Mouse (Mus musculus): ENCODE measurements around the gene Dbx2.

The Dbx2 gene

GRCm38 (mm10) chr15:95655860-95656259, at the start of gene Dbx2:
Gene Dbx2 (minus strand): TSS chr15:95655960.
- DNase-seq (ENCODE audit: low spot score) = no peak

- DNase-seq (ENCODE audit: low spot score) = no peak
These were observed 46.4 kb upstream of the Dbx2 start for GRCm38 (mm10) chr15:95702206-95702605.

- no peak for DNase-seq (ENCODE audit: low spot score)
These were observed 45.8 kb upstream of the Dbx2 start for GRCm38 (mm10) chr15:95701573-95701972.

GRCm38 (mm10) chr15:95699371-95699770, 43.6 kb upstream of the Dbx2 start:
- DNase-seq (ENCODE audit: low spot score) = no peak

GRCm38 (mm10) chr15:95693759-95694158, 38.0 kb upstream of the Dbx2 start:
- DNase-seq (ENCODE audit: low spot score) = no peak

GRCm38 (mm10) chr15:95691594-95691993, 35.8 kb upstream of the Dbx2 start:
- DNase-seq (ENCODE audit: low spot score) = no peak

- no peak for DNase-seq (ENCODE audit: low spot score)
These were observed 35.4 kb upstream of the Dbx2 start for GRCm38 (mm10) chr15:95691129-95691528.

GRCm38 (mm10) chr15:95682620-95683019, 26.9 kb upstream of the Dbx2 start:
- no peak for DNase-seq (ENCODE audit: low spot score)

- no peak for DNase-seq (ENCODE audit: low spot score)
These were observed 19.9 kb upstream of the Dbx2 start for GRCm38 (mm10) chr15:95675645-95676044.

- DNase-seq (ENCODE audit: low spot score) = no peak
These were observed 19.4 kb upstream of the Dbx2 start for GRCm38 (mm10) chr15:95675176-95675575.

GRCm38 (mm10) chr15:95667209-95667608, 11.4 kb upstream of the Dbx2 start:
- DNase-seq (ENCODE audit: low spot score) = no peak

- DNase-seq (ENCODE audit: low spot score) = no peak
These were observed 9.2 kb upstream of the Dbx2 start for GRCm38 (mm10) chr15:95665002-95665401.

GRCm38 (mm10) chr15:95661718-95662117, 6.0 kb upstream of the Dbx2 start:
- DNase-seq (ENCODE audit: low spot score) = no peak

GRCm38 (mm10) chr15:95660368-95660767, 4.6 kb upstream of the Dbx2 start:
- DNase-seq (ENCODE audit: low spot score) = no peak

- peak; percentile 12 for DNase-seq (ENCODE audit: low spot score)
These were observed 1.4 kb downstream of the Dbx2 start for GRCm38 (mm10) chr15:95654211-95654897.

- DNase-seq (ENCODE audit: low spot score) = no peak
These were observed 1.9 kb downstream of the Dbx2 start for GRCm38 (mm10) chr15:95653812-95654210.

GRCm38 (mm10) chr15:95652898-95653707, 2.7 kb downstream of the Dbx2 start:
- DNase-seq (ENCODE audit: low spot score) = no peak

GRCm38 (mm10) chr15:95651824-95652223, 3.9 kb downstream of the Dbx2 start:
- DNase-seq (ENCODE audit: low spot score) = no peak

GRCm38 (mm10) chr15:95643505-95644029, 12.2 kb downstream of the Dbx2 start:
- no peak for DNase-seq (ENCODE audit: low spot score)

- DNase-seq (ENCODE audit: low spot score) = no peak
These were observed 15.4 kb downstream of the Dbx2 start for GRCm38 (mm10) chr15:95640347-95640746.

- no peak for DNase-seq (ENCODE audit: low spot score)
These were observed 16.0 kb downstream of the Dbx2 start for GRCm38 (mm10) chr15:95639829-95640134.

GRCm38 (mm10) chr15:95639115-95639828, 16.5 kb downstream of the Dbx2 start:
- no peak for DNase-seq (ENCODE audit: low spot score)

- DNase-seq (ENCODE audit: low spot score) = no peak
These were observed 31.4 kb downstream of the Dbx2 start for GRCm38 (mm10) chr15:95624396-95624795.

All from ovary, postnatal 36 days (tissue).